In the genomic region with DNA sequence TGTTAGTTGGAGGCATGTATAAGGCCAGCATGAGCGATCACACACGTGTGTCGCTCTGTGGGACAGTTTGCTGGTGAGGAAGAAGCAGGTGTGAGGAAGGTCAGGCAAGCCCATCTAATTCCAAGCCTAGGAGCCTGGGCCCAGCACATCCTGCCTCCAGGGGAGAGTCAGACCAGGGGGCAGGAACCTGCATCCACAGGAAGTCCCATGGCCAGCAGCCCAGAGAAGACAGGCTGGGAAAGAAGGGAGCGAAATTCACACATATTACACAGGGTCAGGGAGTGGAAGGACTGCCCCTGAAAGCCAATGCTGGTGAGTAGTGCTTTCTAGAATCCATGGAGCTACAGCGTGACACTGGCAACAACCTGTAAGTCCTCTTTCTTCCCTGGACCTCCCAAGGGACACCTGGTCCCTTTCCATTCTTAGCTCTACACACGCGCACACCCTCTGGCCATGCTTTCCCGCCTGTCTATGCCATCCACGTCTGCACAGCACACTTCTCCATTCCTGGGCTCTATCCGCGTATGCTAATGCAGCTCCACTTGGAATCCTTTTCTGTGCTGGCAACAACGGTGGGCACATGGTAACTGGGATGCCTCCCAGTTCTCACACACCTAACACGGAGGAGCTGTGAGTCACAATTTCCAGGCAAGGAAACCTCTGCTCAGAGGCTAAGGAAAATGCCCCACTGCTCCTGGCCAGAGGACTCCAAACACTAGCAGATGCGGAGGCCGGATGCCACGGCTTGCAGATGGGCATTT, we compare ENCODE assay signal across 8 mouse cellular contexts. TPM values are rescaled to one million over a fixed set of nuclear protein-coding genes. Genes with fewer than 3 reads are reported as not detected.
DNase-seq lines count a peak whose midpoint lies in the region; ATAC-seq lines count a peak whose summit lies in the region.

No protein-coding gene starts in this region.

- ATAC-seq in cerebellum, adult (ENCODE audit: insufficient number of reproducible peaks, low FRiP score, low TSS enrichment): no peak
- ATAC-seq in monocyte, adult 5-6 weeks (replicated peaks; ENCODE audit: insufficient number of reproducible peaks, low FRiP score, low TSS enrichment, poor library complexity, severe bottlenecking): no peak

- peak; percentile 77 to 79 for DNase-seq in cerebellum, postnatal 10 days
- DNase-seq in kidney, adult 18-20 months: peak; percentile 22
- DNase-seq in kidney, adult 9 months: no peak
- DNase-seq in 3T3-L1 (ENCODE audit: low read depth, low spot score): peak; percentile 56
- peak; percentile 71 to 73 for DNase-seq in left cerebral cortex, postnatal 36 days (ENCODE audit: low spot score in 2 of 2)
- no peak for DNase-seq in testis, postnatal 10 days (ENCODE audit: low spot score)

- intact Hi-C loops in left cerebral cortex, postnatal 36 days (cut with DNase I): no loop called here

RNA-seq across cellular contexts. Expression of a gene that starts 12.7 kb away (rescaled TPM):
- 10 to 100 TPM; 26.3 to 26.4 TPM for total RNA-seq in left cerebral cortex, postnatal 36 days (2021)
- total RNA-seq in monocyte, adult 5-6 weeks (2017): 110 to 141 TPM (median 113 TPM) in 3 replicates

RNA-seq across cellular contexts. Expression of a gene that starts 44.0 kb away (rescaled TPM):
- total RNA-seq in left cerebral cortex, postnatal 36 days (2021): 10 to 100 TPM; 16.4 to 16.7 TPM
- 22.0 to 26.1 TPM (median 25.5 TPM) in 3 replicates for total RNA-seq in monocyte, adult 5-6 weeks (2017)

Comparison
In these comparisons a context has a peak if more than half of its experiments do, and no peak if none do; other contexts are left out.
1. DNase-seq: peak in cerebellum, postnatal 10 days (2 of 2), kidney, adult 18-20 months (single experiment), 3T3-L1 (single experiment) and left cerebral cortex, postnatal 36 days (2 of 2); none in kidney, adult 9 months (single experiment) and testis, postnatal 10 days (single experiment).